Mouse (Mus musculus) brain, adult 2 months (tissue): Measurements from ENCODE around the gene Gm12666.
"Not testable (repeated sequence)": the region's sequence is repeated elsewhere in the genome, so short reads cannot be mapped to it uniquely, and the experiment has no call there.

Source experiments
- DNase-seq: peaks from one replicate; pipeline ENCODE4 v3.0.0; 2011; ENCODE audit warnings: low read depth, low spot score

Gene Gm12666

DNA sequence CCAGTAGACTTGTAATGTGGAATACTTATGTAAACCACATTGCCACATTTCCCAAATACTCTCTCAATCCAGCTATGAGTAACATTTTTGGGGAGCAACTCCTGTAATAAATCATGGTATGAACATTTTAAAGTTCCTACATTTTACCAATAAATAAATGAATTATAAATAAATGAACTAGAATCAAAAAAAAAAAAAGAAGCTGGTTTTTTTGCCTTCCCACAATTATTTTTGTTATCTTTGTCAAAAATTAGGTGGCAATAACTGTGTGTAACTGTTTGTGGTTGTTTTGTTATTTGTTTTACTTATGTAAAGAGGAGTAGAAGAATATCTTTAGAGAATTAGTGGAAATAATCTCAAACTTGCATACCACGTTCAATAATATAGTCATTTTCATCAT is at the start of gene Gm12666:
Gene Gm12666 (minus strand): TSS at position 101 of the 400 bp plus-strand sequence.
- not testable (repeated sequence) for DNase-seq

DNA sequence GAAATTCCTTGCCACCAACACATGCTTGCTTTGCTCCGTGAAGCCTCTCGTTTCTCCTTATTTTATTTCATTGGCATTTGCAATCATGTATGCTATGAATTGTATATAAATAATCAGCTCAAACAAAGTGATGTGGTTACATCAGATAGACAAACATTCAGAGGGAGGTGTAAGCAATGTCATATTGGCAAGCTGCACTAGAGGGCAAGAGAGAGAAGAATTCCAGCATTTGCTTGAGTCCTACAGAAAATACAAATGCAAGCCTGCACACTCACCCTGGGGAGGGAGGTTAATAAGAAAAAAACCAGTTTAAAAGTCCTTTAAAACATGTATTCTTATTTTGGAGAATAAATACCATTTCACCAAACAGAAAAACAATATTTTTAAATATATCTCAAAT is 34.8 kb upstream of the Gm12666 start:
- DNase-seq: peak; percentile 14

DNA sequence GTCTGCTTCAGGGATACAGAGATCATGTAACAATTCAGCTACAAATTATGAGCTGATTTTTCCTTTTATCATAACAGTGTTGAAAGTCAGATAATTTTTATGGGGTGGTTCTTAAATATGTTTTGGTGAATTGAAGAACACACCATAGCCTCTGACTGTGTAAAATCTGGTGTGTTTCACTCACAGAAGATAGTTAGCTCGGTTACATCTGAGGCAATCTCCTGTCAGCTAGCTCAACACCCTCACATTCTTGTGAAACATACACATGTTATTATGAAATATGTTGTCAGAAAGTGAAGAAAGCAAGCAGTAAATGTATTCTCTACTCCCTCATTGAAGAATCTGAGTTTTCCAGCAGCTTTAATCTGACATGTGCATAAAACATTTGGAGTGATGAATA is 24.7 kb upstream of the Gm12666 start:
- no peak for DNase-seq

GRCm38 (mm10) chr4:92152646-92153045 is 38.9 kb downstream of the Gm12666 start:
- DNase-seq: no peak

- no peak for DNase-seq
Measured at GRCm38 (mm10) chr4:92147134-92147533, 44.4 kb downstream of the Gm12666 start, which contains the start of gene Izumo3. Gene Izumo3, minus strand, starts transcription at chr4:92147234.
